Mouse (Mus musculus) embryonic facial prominence, embryonic 15.5 days (tissue): ENCODE data around the gene Ugt1a10. TPM values are rescaled to one million over a fixed set of nuclear protein-coding genes. Genes with fewer than 3 reads are reported as not detected.

Source experiments
- ATAC-seq: fragments of 200-750 bp; cut with Nextera tagmentation; 2 replicates; pipeline ENCODE4 v1.8.0; 2017; ENCODE audit warnings: low read depth, moderate TSS enrichment; ENCODE audit not compliant: insufficient number of reproducible peaks, low FRiP score, low TSS enrichment
- H3K27ac ChIP-seq: fragments of 300-500 bp; sonication (generic); replicated peaks from 2 replicates; pipeline ENCODE4 v1.5.1; 2015; ENCODE audit warnings: mild to moderate bottlenecking, inconsistent platforms
- H3K27me3 ChIP-seq: fragments of 300-500 bp; sonication (generic); 2 replicates; pipeline ENCODE4 v1.6.1; 2015; ENCODE audit warnings: inconsistent platforms
- H3K36me3 ChIP-seq: fragments of 300-500 bp; sonication (generic); 2 replicates; pipeline ENCODE4 v1.6.1; 2015; ENCODE audit warnings: mild to moderate bottlenecking, inconsistent platforms
- H3K4me1 ChIP-seq: fragments of 300-500 bp; sonication (generic); 2 replicates; pipeline ENCODE4 v1.6.1; 2015; ENCODE audit warnings: inconsistent platforms
- H3K4me2 ChIP-seq: fragments of 300-500 bp; sonication (generic); replicated peaks from 2 replicates; pipeline ENCODE4 v1.6.1; 2015; ENCODE audit warnings: mild to moderate bottlenecking, inconsistent platforms
- H3K4me3 ChIP-seq: fragments of 300-500 bp; sonication (generic); replicated peaks from 2 replicates; pipeline ENCODE4 v1.5.1; 2015; ENCODE audit warnings: mild to moderate bottlenecking, inconsistent platforms
- H3K9ac ChIP-seq: fragments of 300-500 bp; sonication (generic); 2 replicates; pipeline ENCODE4 v1.6.1; 2015; ENCODE audit warnings: inconsistent platforms
- H3K9me3 ChIP-seq: fragments of 300-500 bp; sonication (generic); replicated peaks from 2 replicates; pipeline ENCODE4 v1.6.1; 2016; ENCODE audit warnings: inconsistent platforms
- WGBS: fragments of 180-500 bp; shearing (Covaris S2); methylation state at CpG from one replicate; pipeline ENCODE4 v1.1.7; 2015; 5-methylcytosine and 5-hydroxymethylcytosine counted together
- polyA plus RNA-seq: library from polyadenylated mRNA; unstranded; fragments of >200 nt; fragmentation: Nextera tagmentation; extraction: Ambion mirVana; gene quantifications from 2 replicates; pipeline ENCODE4 v1.2.1, GENCODE M21; 2015

The Ugt1a10 gene
- polyA plus RNA-seq, 1 experiment from 2014 or later = not detected

- H3K9ac ChIP-seq = no peak within 1 kb of the TSS
These were observed 171.6 kb downstream of the Ugt1a10 start, which contains the start of gene Mroh2a for GRCm38 (mm10) chr1:88226670-88227379. Gene Mroh2a, plus strand, starts transcription at chr1:88226986.

GRCm38 (mm10) chr1:88227482-88227881 lies 172.3 kb downstream of the Ugt1a10 start:
- H3K27me3 ChIP-seq = no peaks in the 10 kb centered on the region
- no peak overlapping the region for H3K9ac ChIP-seq
- H3K27ac ChIP-seq = no peak overlapping the region
- H3K36me3 ChIP-seq = no peaks in the 10 kb centered on the region
- 58% methylated on average over 2 of the region's 2 CpGs for WGBS
- H3K4me1 ChIP-seq = no peaks in the 10 kb centered on the region
- H3K9me3 ChIP-seq = peaks cover 65% of the 10 kb centered on the region
- H3K4me2 ChIP-seq = no peak overlapping the region
- ATAC-seq = no peak
- no peak overlapping the region for H3K4me3 ChIP-seq

More at GRCm38 (mm10) chr1:88226670-88227379, 171.6 kb downstream of the Ugt1a10 start, which contains the start of gene Mroh2a:
- Histone ChIP-seq H3K9me3 (peaks cover 58% of the 10 kb centered on the region), H3K4me1 (no peaks in the 10 kb centered on the region), H3K27me3 (no peaks in the 10 kb centered on the region), H3K4me2 (no peak within 1 kb of the TSS), H3K4me3 (no peak within 1 kb of the TSS), H3K36me3 (no peaks in the 10 kb centered on the region), H3K27ac (no peak within 1 kb of the TSS)
- no peak for ATAC-seq
- WGBS = 53% methylated on average over 5 of the region's 5 CpGs

- Histone ChIP-seq H3K4me3 (no peak overlapping the region), H3K9ac (no peak overlapping the region), H3K4me2 (no peak overlapping the region), H3K27ac (no peak overlapping the region), H3K9me3 (peaks cover 71% of the 10 kb centered on the region), H3K36me3 (no peaks in the 10 kb centered on the region), H3K27me3 (no peaks in the 10 kb centered on the region), H3K4me1 (no peaks in the 10 kb centered on the region)
- ATAC-seq = no peak
- WGBS = 68% methylated on average over 7 of the region's 7 CpGs
These were observed 172.9 kb downstream of the Ugt1a10 start for GRCm38 (mm10) chr1:88228121-88228520.

GRCm38 (mm10) chr1:88229566-88229965 lies 174.4 kb downstream of the Ugt1a10 start:
- ATAC-seq = no peak
- H3K4me2 ChIP-seq = no peak overlapping the region
- H3K9me3 ChIP-seq = peaks cover 78% of the 10 kb centered on the region
- H3K4me3 ChIP-seq = no peak overlapping the region
- H3K27ac ChIP-seq = no peak overlapping the region
- no peaks in the 10 kb centered on the region for H3K4me1 ChIP-seq
- H3K9ac ChIP-seq = no peak overlapping the region
- no peaks in the 10 kb centered on the region for H3K27me3 ChIP-seq
- 79% methylated on average over 3 of the region's 3 CpGs for WGBS
- H3K36me3 ChIP-seq = no peaks in the 10 kb centered on the region

GRCm38 (mm10) chr1:88229986-88230385 lies 174.8 kb downstream of the Ugt1a10 start:
- peaks cover 79% of the 10 kb centered on the region for H3K9me3 ChIP-seq
- no peak overlapping the region for H3K4me2 ChIP-seq
- no peaks in the 10 kb centered on the region for H3K4me1 ChIP-seq
- H3K36me3 ChIP-seq = no peaks in the 10 kb centered on the region
- ATAC-seq = no peak
- no peak overlapping the region for H3K9ac ChIP-seq
- H3K27me3 ChIP-seq = no peaks in the 10 kb centered on the region
- H3K27ac ChIP-seq = no peak overlapping the region
- H3K4me3 ChIP-seq = no peak overlapping the region
- 84% methylated on average over 5 of the region's 5 CpGs for WGBS

- ATAC-seq = no peak
- Histone ChIP-seq H3K27ac (no peak overlapping the region), H3K9ac (no peak overlapping the region), H3K9me3 (peaks cover 82% of the 10 kb centered on the region), H3K4me1 (no peaks in the 10 kb centered on the region), H3K36me3 (no peaks in the 10 kb centered on the region), H3K4me3 (no peak overlapping the region), H3K27me3 (no peaks in the 10 kb centered on the region), H3K4me2 (no peak overlapping the region)
- 69% methylated on average over 7 of the region's 7 CpGs for WGBS
These were observed 175.2 kb downstream of the Ugt1a10 start for GRCm38 (mm10) chr1:88230421-88230820.

GRCm38 (mm10) chr1:88230981-88231802 lies 176.0 kb downstream of the Ugt1a10 start:
- WGBS = 75% methylated on average over 6 of the region's 6 CpGs
- peaks cover 83% of the 10 kb centered on the region for H3K9me3 ChIP-seq

GRCm38 (mm10) chr1:88231803-88232499 lies 176.8 kb downstream of the Ugt1a10 start:
- H3K9me3 ChIP-seq = peaks cover 76% of the 10 kb centered on the region
- no peak overlapping the region for H3K4me3 ChIP-seq
- no peaks in the 10 kb centered on the region for H3K36me3 ChIP-seq
- no peak for ATAC-seq
- no peaks in the 10 kb centered on the region for H3K27me3 ChIP-seq
- no peaks in the 10 kb centered on the region for H3K4me1 ChIP-seq
- H3K4me2 ChIP-seq = no peak overlapping the region
- H3K9ac ChIP-seq = no peak overlapping the region
- no peak overlapping the region for H3K27ac ChIP-seq
- 63% methylated on average over 7 of the region's 7 CpGs for WGBS

More at GRCm38 (mm10) chr1:88230981-88231802, 176.0 kb downstream of the Ugt1a10 start:
- Histone ChIP-seq H3K4me3 (no peak overlapping the region), H3K4me1 (no peaks in the 10 kb centered on the region), H3K27me3 (no peaks in the 10 kb centered on the region), H3K27ac (no peak overlapping the region), H3K4me2 (no peak overlapping the region), H3K9ac (no peak overlapping the region), H3K36me3 (no peaks in the 10 kb centered on the region)
- ATAC-seq = no peak

- Histone ChIP-seq H3K4me3 (no peak overlapping the region), H3K27ac (no peak overlapping the region), H3K36me3 (no peaks in the 10 kb centered on the region), H3K27me3 (no peaks in the 10 kb centered on the region), H3K4me1 (no peaks in the 10 kb centered on the region), H3K9me3 (peaks cover 77% of the 10 kb centered on the region), H3K4me2 (no peak overlapping the region), H3K9ac (no peak overlapping the region)
- no peak for ATAC-seq
- WGBS = 53% methylated on average over 3 of the region's 3 CpGs
These were observed 177.6 kb downstream of the Ugt1a10 start for GRCm38 (mm10) chr1:88232664-88233380.

GRCm38 (mm10) chr1:88233421-88234247 lies 178.4 kb downstream of the Ugt1a10 start:
- WGBS = 67% methylated on average over 14 of the region's 14 CpGs
- peaks cover 77% of the 10 kb centered on the region for H3K9me3 ChIP-seq
- H3K4me2 ChIP-seq = no peak overlapping the region
- H3K4me3 ChIP-seq = no peak overlapping the region
- H3K36me3 ChIP-seq = no peaks in the 10 kb centered on the region
- H3K27ac ChIP-seq = no peak overlapping the region
- H3K4me1 ChIP-seq = no peaks in the 10 kb centered on the region
- no peak for ATAC-seq
- no peak overlapping the region for H3K9ac ChIP-seq
- H3K27me3 ChIP-seq = no peaks in the 10 kb centered on the region
